Mouse (Mus musculus): ENCODE measurements at regions not wholly inside any gene's neighbourhood (a gene's known extent, or its start where the extent isn't known, plus 50 kb on each side); places are given as distances from the start of the nearest gene placed in this dataset.

DNA sequence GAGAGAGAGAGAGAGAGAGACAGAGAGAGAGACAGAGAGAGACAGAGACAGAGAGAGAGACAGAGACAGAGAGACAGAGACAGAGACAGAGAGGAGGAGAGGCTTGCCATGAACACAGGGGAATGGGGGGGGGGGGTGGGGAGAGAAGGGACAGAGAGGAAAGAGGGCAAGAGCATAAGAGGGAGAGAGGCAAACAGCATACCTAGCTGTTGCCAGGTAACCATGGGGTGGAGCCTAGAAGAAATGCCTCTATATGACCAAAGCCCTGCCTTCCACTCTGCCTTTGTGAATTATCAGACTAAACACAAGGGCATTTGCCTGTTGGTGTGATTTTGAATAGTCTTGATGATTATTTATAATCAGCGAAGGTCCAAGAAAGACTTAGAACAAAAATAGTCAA, 332.2 kb downstream of the Galc start:
- H3K4me2 ChIP-seq (replicated peaks; ENCODE audit: low read depth, low read length, severe bottlenecking), result no peak overlapping the region
- no peak overlapping the region for H3K4me3 ChIP-seq (replicated peaks; ENCODE audit: low read length)
- no peaks in the 10 kb centered on the region for H3K9me3 ChIP-seq (ENCODE audit: control insufficient read depth, low read length)
- ATAC-seq (ENCODE audit: low FRiP score, low read depth) (no peak), DNase-seq (ENCODE audit: low spot score) (no peak)
- no peaks in the 10 kb centered on the region for H3K36me3 ChIP-seq (ENCODE audit: control insufficient read depth, insufficient read depth, low read length)
- H3K27ac ChIP-seq (replicated peaks; ENCODE audit: low read depth, low read length), result no peak overlapping the region
- no peaks in the 10 kb centered on the region for H3K4me1 ChIP-seq (ENCODE audit: control insufficient read depth, insufficient read depth, low read length)
- no peak overlapping the region for H3K9ac ChIP-seq (ENCODE audit: low read depth, low read length, severe bottlenecking)
- no peak for TF ChIP-seq POLR2A (IDR thresholded peaks at IDR 0.05; ENCODE audit: borderline replicate concordance, extremely low read depth, insufficient read depth, insufficient read length)
- H3K27me3 ChIP-seq (ENCODE audit: control insufficient read depth, insufficient read depth, low read length), result no peaks in the 10 kb centered on the region
- WGBS, result 84% methylated on average over 1 of the region's 1 CpGs

DNA sequence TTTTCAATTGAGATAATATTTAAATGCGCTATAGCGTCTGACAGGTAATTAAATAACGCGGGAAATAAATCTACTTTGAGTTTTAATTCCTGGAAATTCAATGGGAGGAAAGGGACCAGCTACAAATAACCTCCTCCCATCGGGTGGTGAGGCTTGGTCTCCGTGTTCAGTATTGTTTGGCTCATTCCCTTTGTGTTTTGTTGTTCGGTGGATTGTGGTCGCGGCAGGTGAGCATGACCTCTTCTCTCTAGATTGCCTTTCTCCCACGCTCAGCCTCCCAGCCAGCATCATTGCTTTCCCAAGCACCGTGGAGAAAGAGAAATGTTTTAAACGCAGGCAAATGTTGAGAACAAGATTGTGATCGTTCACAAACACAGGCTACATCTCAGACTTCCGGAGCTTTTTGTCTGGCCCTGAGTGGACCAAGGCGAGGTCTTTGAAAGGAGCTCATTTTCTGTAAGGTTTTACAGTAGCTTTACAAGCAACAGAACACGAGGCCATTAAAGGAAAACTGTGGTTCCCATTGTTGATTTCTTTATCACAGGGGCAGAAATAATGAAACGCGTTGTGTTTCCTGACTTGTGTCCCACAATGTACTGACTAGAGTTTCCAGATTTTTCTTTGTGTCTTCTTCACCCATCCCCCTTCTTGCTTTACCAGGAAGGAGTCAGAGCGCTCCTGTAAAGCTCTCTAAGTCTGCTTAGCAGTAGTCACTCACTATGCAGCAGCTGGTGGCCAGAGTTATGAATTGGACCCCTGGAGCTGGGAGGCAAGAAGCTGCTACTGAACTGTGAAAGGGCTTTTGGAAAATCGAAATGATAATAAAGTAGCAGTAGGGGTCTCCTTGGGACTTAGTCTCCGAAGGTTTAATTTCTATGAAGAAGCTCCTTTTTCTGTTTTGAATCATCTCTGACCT, 337.7 kb downstream of the Galc start:
- no peak for TF ChIP-seq POLR2A (IDR thresholded peaks at IDR 0.05; ENCODE audit: borderline replicate concordance, extremely low read depth, insufficient read depth, insufficient read length)
- Histone ChIP-seq H3K9me3 (ENCODE audit: control insufficient read depth, low read length) (no peaks in the 10 kb centered on the region), H3K27ac (replicated peaks; ENCODE audit: low read depth, low read length) (no peak overlapping the region), H3K4me3 (replicated peaks; ENCODE audit: low read length) (no peak overlapping the region), H3K36me3 (ENCODE audit: control insufficient read depth, insufficient read depth, low read length) (no peaks in the 10 kb centered on the region), H3K4me1 (ENCODE audit: control insufficient read depth, insufficient read depth, low read length) (no peaks in the 10 kb centered on the region), H3K27me3 (ENCODE audit: control insufficient read depth, insufficient read depth, low read length) (no peaks in the 10 kb centered on the region), H3K4me2 (replicated peaks; ENCODE audit: low read depth, low read length, severe bottlenecking) (no peak overlapping the region), H3K9ac (ENCODE audit: low read depth, low read length, severe bottlenecking) (no peak overlapping the region)
- DNase-seq (ENCODE audit: low spot score) (no peak), ATAC-seq (ENCODE audit: low FRiP score, low read depth) (no peak)
- WGBS, result 62% methylated on average over 21 of the region's 21 CpGs

DNA sequence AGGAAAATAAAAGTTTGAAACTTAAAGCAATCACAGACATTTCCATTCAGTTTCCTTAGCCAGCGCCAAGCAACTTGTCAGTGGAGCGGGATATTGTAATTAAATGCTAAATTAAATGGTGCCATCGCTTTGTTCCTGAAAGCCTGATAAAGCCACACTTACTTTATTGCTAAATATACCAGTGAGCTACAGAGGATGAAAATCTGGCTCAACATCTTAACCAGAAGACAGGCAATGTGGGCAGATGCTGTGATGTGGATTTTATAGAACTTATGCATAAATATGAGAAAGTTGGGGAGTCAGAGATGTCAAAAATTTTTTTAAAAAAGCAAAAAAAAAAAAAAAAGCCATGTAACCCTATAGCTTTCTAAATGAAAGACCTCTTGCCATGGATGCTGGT, 340.8 kb downstream of the Galc start:
- no peak for TF ChIP-seq POLR2A (IDR thresholded peaks at IDR 0.05; ENCODE audit: borderline replicate concordance, extremely low read depth, insufficient read depth, insufficient read length)
- Histone ChIP-seq H3K36me3 (ENCODE audit: control insufficient read depth, insufficient read depth, low read length) (no peaks in the 10 kb centered on the region), H3K27me3 (ENCODE audit: control insufficient read depth, insufficient read depth, low read length) (no peaks in the 10 kb centered on the region), H3K4me2 (replicated peaks; ENCODE audit: low read depth, low read length, severe bottlenecking) (no peak overlapping the region), H3K27ac (replicated peaks; ENCODE audit: low read depth, low read length) (no peak overlapping the region), H3K9me3 (ENCODE audit: control insufficient read depth, low read length) (no peaks in the 10 kb centered on the region), H3K4me1 (ENCODE audit: control insufficient read depth, insufficient read depth, low read length) (no peaks in the 10 kb centered on the region), H3K4me3 (replicated peaks; ENCODE audit: low read length) (no peak overlapping the region), H3K9ac (ENCODE audit: low read depth, low read length, severe bottlenecking) (no peak overlapping the region)
- DNase-seq (ENCODE audit: low spot score), result no peak
- no peak for ATAC-seq (ENCODE audit: low FRiP score, low read depth)
- 93% methylated on average over 3 of the region's 3 CpGs for WGBS

DNA sequence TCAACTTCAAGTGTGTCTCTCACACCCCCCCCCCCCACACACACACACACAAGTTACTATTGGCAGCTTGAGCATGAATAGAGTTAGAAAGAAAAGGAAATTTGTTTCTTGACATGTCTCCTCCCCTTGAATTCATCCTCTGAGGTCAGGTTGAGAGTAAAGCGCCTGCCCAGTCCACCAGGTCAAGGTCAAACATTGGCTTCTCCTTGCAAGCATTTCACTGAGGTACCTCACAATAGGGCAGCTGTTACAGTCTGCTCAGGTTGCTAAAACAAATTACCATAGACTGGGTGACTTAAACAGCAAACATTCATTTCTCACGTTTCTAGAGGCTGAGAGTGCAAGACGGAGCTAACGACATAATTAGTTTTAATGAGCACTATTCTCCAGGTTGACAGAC, 344.2 kb downstream of the Galc start:
- Histone ChIP-seq H3K4me2 (replicated peaks; ENCODE audit: low read depth, low read length, severe bottlenecking) (no peak overlapping the region), H3K36me3 (ENCODE audit: control insufficient read depth, insufficient read depth, low read length) (no peaks in the 10 kb centered on the region), H3K4me3 (replicated peaks; ENCODE audit: low read length) (no peak overlapping the region), H3K4me1 (ENCODE audit: control insufficient read depth, insufficient read depth, low read length) (no peaks in the 10 kb centered on the region), H3K27ac (replicated peaks; ENCODE audit: low read depth, low read length) (no peak overlapping the region), H3K27me3 (ENCODE audit: control insufficient read depth, insufficient read depth, low read length) (no peaks in the 10 kb centered on the region), H3K9ac (ENCODE audit: low read depth, low read length, severe bottlenecking) (no peak overlapping the region), H3K9me3 (ENCODE audit: control insufficient read depth, low read length) (no peaks in the 10 kb centered on the region)
- no peak for DNase-seq (ENCODE audit: low spot score)
- 65% methylated on average over 4 of the region's 4 CpGs for WGBS
- TF ChIP-seq POLR2A (IDR thresholded peaks at IDR 0.05; ENCODE audit: borderline replicate concordance, extremely low read depth, insufficient read depth, insufficient read length), result no peak
- no peak for ATAC-seq (ENCODE audit: low FRiP score, low read depth)

DNA sequence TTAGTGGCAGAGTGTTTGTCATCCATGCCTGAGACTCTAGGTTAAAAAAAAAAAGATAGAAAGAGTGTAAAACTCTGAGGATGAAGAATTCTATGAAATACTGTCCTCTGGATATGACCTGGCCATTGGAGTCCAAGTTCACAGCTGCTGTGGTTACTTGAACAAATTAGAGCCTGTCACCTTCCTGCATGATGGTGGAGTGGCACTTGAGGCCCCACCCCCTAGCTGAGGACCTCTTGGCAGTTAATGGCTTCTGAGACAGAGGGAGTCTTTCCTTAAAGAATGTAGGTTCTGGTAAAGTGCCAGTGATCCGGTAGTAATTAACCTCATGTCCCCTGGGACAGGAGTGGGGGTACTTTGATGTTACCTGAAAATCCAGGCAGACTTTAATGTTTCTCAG, 346.5 kb downstream of the Galc start:
- Histone ChIP-seq H3K27me3 (ENCODE audit: control insufficient read depth, insufficient read depth, low read length) (no peaks in the 10 kb centered on the region), H3K4me2 (replicated peaks; ENCODE audit: low read depth, low read length, severe bottlenecking) (no peak overlapping the region), H3K9ac (ENCODE audit: low read depth, low read length, severe bottlenecking) (no peak overlapping the region), H3K4me1 (ENCODE audit: control insufficient read depth, insufficient read depth, low read length) (no peaks in the 10 kb centered on the region), H3K27ac (replicated peaks; ENCODE audit: low read depth, low read length) (no peak overlapping the region), H3K4me3 (replicated peaks; ENCODE audit: low read length) (no peak overlapping the region), H3K9me3 (ENCODE audit: control insufficient read depth, low read length) (no peaks in the 10 kb centered on the region), H3K36me3 (ENCODE audit: control insufficient read depth, insufficient read depth, low read length) (no peaks in the 10 kb centered on the region)
- no peak for TF ChIP-seq POLR2A (IDR thresholded peaks at IDR 0.05; ENCODE audit: borderline replicate concordance, extremely low read depth, insufficient read depth, insufficient read length)
- ATAC-seq (ENCODE audit: low FRiP score, low read depth) (no peak), DNase-seq (ENCODE audit: low spot score) (no peak)
- WGBS, result 67% methylated on average over 1 of the region's 1 CpGs
